Mouse (Mus musculus) heart, adult 2 months (tissue): ENCODE data around the gene Phkg1.

Source experiments
- CTCF ChIP-seq: fragments of 200-600 bp; IDR thresholded peaks from 2 replicates; pipeline ENCODE4 v1.8.1; 2022; ENCODE audit warnings: antibody characterized with exemption, mild to moderate bottlenecking, moderate library complexity
- EP300 ChIP-seq: fragments of 200-500 bp; IDR thresholded peaks from 2 replicates; pipeline ENCODE4 v1.6.1; 2011; ENCODE audit warnings: low read depth, low read length, control low read depth; ENCODE audit not compliant: insufficient read depth
- POLR2A ChIP-seq: fragments of 200-500 bp; IDR thresholded peaks from 2 replicates; pipeline ENCODE4 v1.6.1; 2011; ENCODE audit warnings: mild to moderate bottlenecking, low read depth, low read length, control low read depth; ENCODE audit not compliant: insufficient read depth

DNA sequence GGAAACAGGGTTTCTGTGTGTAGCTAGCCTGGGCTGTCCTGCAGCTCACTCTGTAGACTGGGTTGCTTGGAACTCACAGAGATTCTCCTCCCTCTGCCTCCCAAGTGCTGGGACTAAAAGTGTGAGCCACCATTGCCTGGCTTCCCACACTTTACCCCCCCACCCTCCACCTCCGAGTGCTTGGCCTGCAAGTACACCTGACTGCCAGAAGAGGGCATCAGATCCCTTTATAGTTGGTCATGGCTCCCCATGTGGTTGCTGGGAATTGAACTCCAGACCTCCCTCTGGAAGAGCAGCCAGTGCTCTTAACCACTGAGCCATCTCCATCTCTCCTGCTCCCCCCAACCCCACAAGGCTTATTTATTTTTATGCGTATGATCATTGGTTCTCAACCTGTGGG lies 15.7 kb upstream of the Phkg1 start:
- TF ChIP-seq EP300 (0 out of 2 replicates have a peak, but pooled peaks have one; percentile 15), CTCF (peak; percentile 68), POLR2A (no peak)
